In genomic region chr5:76772831-76773230, GRCm38 (mm10) we compare ENCODE assay signal across 31 mouse cellular contexts.
"Had no signal": no experiment of that assay in that cellular context is flagged by ENCODE, and none has a peak within 500 bp of the region (broad histone marks: within the 10 kb centered on the region; RNA-seq: fewer than 3 reads in every experiment).

No protein-coding gene starts in this region.

- DNase-seq: left cerebral cortex, postnatal 4 days; liver; liver, embryonic 13.5 days; liver, postnatal 0 days; lung, adult 18-20 months; lung, adult 2 months; lung, embryonic 14.5 days; lung, postnatal 10 days; lung, postnatal 14 days; lung, postnatal 36 days; lung, postnatal 4 days; midbrain, embryonic 14.5 days had no signal

- H3K27ac ChIP-seq: left cerebral cortex, adult 2 months; limb, embryonic 10.5 days; limb, embryonic 12.5 days; limb, embryonic 13.5 days; limb, embryonic 15.5 days; liver, embryonic 12.5 days; liver, embryonic 13.5 days; liver, embryonic 14.5 days; liver, embryonic 15.5 days; lung, embryonic 15.5 days; macrophage; midbrain, embryonic 10.5 days; midbrain, embryonic 12.5 days; midbrain, embryonic 13.5 days; midbrain, embryonic 15.5 days had no signal

- H3K4me1 ChIP-seq: limb, embryonic 10.5 days; limb, embryonic 12.5 days; limb, embryonic 13.5 days; limb, embryonic 15.5 days; liver, embryonic 12.5 days; liver, embryonic 13.5 days; liver, embryonic 15.5 days; lung, embryonic 15.5 days; midbrain, embryonic 10.5 days; midbrain, embryonic 12.5 days had no signal

- H3K36me3 ChIP-seq: limb, embryonic 15.5 days; liver, embryonic 12.5 days; liver, embryonic 13.5 days; lung, embryonic 15.5 days had no signal

- H3K4me3 ChIP-seq: left cerebral cortex, adult 2 months; limb, embryonic 10.5 days; limb, embryonic 12.5 days; limb, embryonic 13.5 days; limb, embryonic 15.5 days; liver, embryonic 12.5 days; liver, embryonic 13.5 days; liver, embryonic 15.5 days; lung, embryonic 15.5 days; megakaryocyte, embryonic 14.5 days; midbrain, embryonic 10.5 days; midbrain, embryonic 12.5 days; midbrain, embryonic 13.5 days; midbrain, embryonic 15.5 days; myocyte had no signal

- H3K9ac ChIP-seq: limb, embryonic 12.5 days; limb, embryonic 13.5 days; limb, embryonic 15.5 days; liver, embryonic 12.5 days; liver, embryonic 13.5 days; liver, embryonic 14.5 days; liver, embryonic 15.5 days; liver, postnatal 0 days; lung, embryonic 14.5 days; lung, embryonic 15.5 days; midbrain, embryonic 12.5 days; midbrain, embryonic 13.5 days; midbrain, embryonic 15.5 days had no signal

- H3K9me3 ChIP-seq: limb, embryonic 10.5 days; limb, embryonic 12.5 days; limb, embryonic 13.5 days; limb, embryonic 15.5 days; liver, embryonic 12.5 days; liver, embryonic 13.5 days; liver, embryonic 15.5 days; lung, embryonic 15.5 days; megakaryocyte, embryonic 14.5 days; midbrain, embryonic 10.5 days; midbrain, embryonic 12.5 days; midbrain, embryonic 13.5 days; midbrain, embryonic 15.5 days had no signal

- ATAC-seq: liver, embryonic 12.5 days; liver, postnatal 0 days; lung, postnatal 0 days; midbrain, embryonic 13.5 days; midbrain, embryonic 15.5 days; midbrain, embryonic 16.5 days had no signal

- H3K27me3 ChIP-seq: limb, embryonic 12.5 days; limb, embryonic 13.5 days; limb, embryonic 15.5 days; liver, embryonic 12.5 days; liver, embryonic 13.5 days; liver, embryonic 15.5 days; lung, embryonic 15.5 days; megakaryocyte, embryonic 14.5 days; midbrain, embryonic 12.5 days; midbrain, embryonic 13.5 days; midbrain, embryonic 15.5 days had no signal

- H3K4me2 ChIP-seq: limb, embryonic 12.5 days; limb, embryonic 13.5 days; limb, embryonic 15.5 days; liver, embryonic 11.5 days; liver, embryonic 12.5 days; liver, embryonic 13.5 days; liver, embryonic 15.5 days; lung, embryonic 14.5 days; lung, embryonic 15.5 days; midbrain, embryonic 12.5 days; midbrain, embryonic 13.5 days; midbrain, embryonic 15.5 days had no signal
